Mouse (Mus musculus): ENCODE results near the gene Zfp69. TPM values are rescaled to one million over a fixed set of nuclear protein-coding genes. Genes with fewer than 3 reads are reported as not detected.

The Zfp69 gene
- total RNA-seq, 2 experiments from 2014 or later, result 0.48 to 0.59 TPM

- intact Hi-C loops (cut with DNase I), result loop anchor here (5.0 to 10.0 kb wide), 4 partner anchors 37 to 304 kb away; partner anchors contain the start of genes Gm8439 and Rims3
- no peak for DNase-seq
Measured at GRCm38 (mm10) chr4:120888884-120889283, 62.6 kb downstream of the Zfp69 start.

GRCm38 (mm10) chr4:120887381-120888112, 64.0 kb downstream of the Zfp69 start:
- intact Hi-C loops (cut with DNase I), result loop anchor here (5.0 to 10.0 kb wide), 4 partner anchors 35 to 303 kb away; partner anchors contain the start of genes Gm8439 and Rims3
- DNase-seq, result no peak

- intact Hi-C loops (cut with DNase I), result loop anchor here (5.0 to 10.0 kb wide), 4 partner anchors 35 to 302 kb away; partner anchors contain the start of genes Gm8439 and Rims3
- no peak for DNase-seq
Measured at GRCm38 (mm10) chr4:120886811-120887210, 64.7 kb downstream of the Zfp69 start.

GRCm38 (mm10) chr4:120886131-120886530, 65.4 kb downstream of the Zfp69 start:
- intact Hi-C loops (cut with DNase I), result loop anchor here (5.0 to 10.0 kb wide), 4 partner anchors 34 to 301 kb away; partner anchors contain the start of genes Gm8439 and Rims3
- no peak for DNase-seq

GRCm38 (mm10) chr4:120885208-120886120, 66.0 kb downstream of the Zfp69 start:
- intact Hi-C loops (cut with DNase I), result loop anchor here (5.0 to 10.0 kb wide), 4 partner anchors 33 to 301 kb away; partner anchors contain the start of genes Gm8439 and Rims3
- no peak for DNase-seq

- intact Hi-C loops (cut with DNase I), result loop anchor here (10.0 kb wide), 2 partner anchors 127 to 297 kb away; partner anchors contain the start of gene Gm8439
- DNase-seq, result no peak
Measured at GRCm38 (mm10) chr4:120882002-120882625, 69.4 kb downstream of the Zfp69 start.

- no peak for DNase-seq
- intact Hi-C loops (cut with DNase I), result loop anchor here (10.0 kb wide), 2 partner anchors 126 to 296 kb away; partner anchors contain the start of gene Gm8439
Measured at GRCm38 (mm10) chr4:120880731-120881432, 70.6 kb downstream of the Zfp69 start.

Small RNAs within 50 kb of the gene (microRNA-seq; reads per million reads assigned to microRNA genes)
- gene Mir7015, result 0 to 0.36 reads per million in 2 experiments

Other genes starting within 250 kb of the Zfp69 start
- 10 to 100 TPM; 18.6 to 18.9 TPM for gene Kcnq4, start 203.1 kb downstream of the Zfp69 start, total RNA-seq (2021)
- 10 to 100 TPM; 37.9 to 40.1 TPM for gene Nfyc, start 120.1 kb downstream of the Zfp69 start, total RNA-seq (2021)
- gene Rims3, start 96.9 kb downstream of the Zfp69 start, total RNA-seq (2021), result under 1 TPM in 1 of 2 experiments, not detected in 1; 0.05 TPM
- gene Exo5, start 26.7 kb downstream of the Zfp69 start, total RNA-seq (2021), result 1 to 10 TPM; 1.4 TPM
- gene Smap2, start 65.5 kb upstream of the Zfp69 start, total RNA-seq (2021), result 10 to 100 TPM; 13.7 to 14.4 TPM
- under 1 TPM; 0.23 to 0.54 TPM for gene Col9a2, start 87.7 kb upstream of the Zfp69 start, total RNA-seq (2021)
- 10 to 100 TPM; 15.7 to 16.1 TPM for gene Zmpste24, start 146.5 kb upstream of the Zfp69 start, total RNA-seq (2021)
- not detected for gene Tmco2, start 157.5 kb upstream of the Zfp69 start, total RNA-seq (2021)

Data from gastrocnemius, postnatal 36 days (tissue).